Mouse (Mus musculus) lung, embryonic 16.5 days (tissue): ENCODE data around the gene Shmt2. TPM values are rescaled to one million over a fixed set of nuclear protein-coding genes. Genes with fewer than 3 reads are reported as not detected.

Experiments used
- ATAC-seq: fragments of 200-750 bp; cut with Nextera tagmentation; 2 replicates; pipeline ENCODE4 v1.8.0; 2017; ENCODE audit warnings: low read depth, mild to moderate bottlenecking, moderate library complexity
- H3K27ac ChIP-seq: fragments of 300-500 bp; sonication (generic); 2 replicates; pipeline ENCODE4 v1.5.1; 2014; ENCODE audit warnings: mild to moderate bottlenecking, control low read depth, low read length
- H3K27me3 ChIP-seq: fragments of 300-500 bp; sonication (generic); 2 replicates; pipeline ENCODE4 v1.6.1; 2014; ENCODE audit warnings: low read depth, low read length, mixed read lengths; ENCODE audit not compliant: control insufficient read depth, insufficient read depth
- H3K36me3 ChIP-seq: fragments of 300-500 bp; sonication (generic); 2 replicates; pipeline ENCODE4 v1.6.1; 2014; ENCODE audit warnings: low read length; ENCODE audit not compliant: control insufficient read depth, insufficient read depth
- H3K4me1 ChIP-seq: fragments of 300-500 bp; sonication (generic); replicated peaks from 2 replicates; pipeline ENCODE4 v1.6.1; 2014; ENCODE audit warnings: low read length, mixed read lengths; ENCODE audit not compliant: control insufficient read depth, insufficient read depth
- H3K4me2 ChIP-seq: fragments of 300-500 bp; sonication (generic); 2 replicates; pipeline ENCODE4 v1.6.1; 2014; ENCODE audit warnings: low read depth, low read length, control low read depth
- H3K4me3 ChIP-seq: fragments of 300-500 bp; sonication (generic); 2 replicates; pipeline ENCODE4 v1.5.1; 2014; ENCODE audit warnings: mild to moderate bottlenecking, low read length, control low read depth
- H3K9ac ChIP-seq: fragments of 300-500 bp; sonication (generic); 2 replicates; pipeline ENCODE4 v1.6.1; 2014; ENCODE audit warnings: low read length, control low read depth
- H3K9me3 ChIP-seq: fragments of 300-500 bp; sonication (generic); 2 replicates; pipeline ENCODE4 v1.6.1; 2016; ENCODE audit warnings: low read length; ENCODE audit not compliant: control insufficient read depth
- WGBS: fragments of 180-500 bp; shearing (Covaris S2); extraction: QIAGEN DNeasy Blood & Tissue Kit; methylation state at CpG from one replicate; pipeline ENCODE4 v1.1.7; 2014; 5-methylcytosine and 5-hydroxymethylcytosine counted together
- polyA plus RNA-seq: library from polyadenylated mRNA; unstranded; fragments of >200 nt; fragmentation: Nextera tagmentation; extraction: Ambion mirVana; gene quantifications from 2 replicates; pipeline ENCODE4 v1.2.1, GENCODE M21; 2015

Shmt2 gene
- polyA plus RNA-seq, 1 experiment from 2014 or later = 119 TPM

DNA sequence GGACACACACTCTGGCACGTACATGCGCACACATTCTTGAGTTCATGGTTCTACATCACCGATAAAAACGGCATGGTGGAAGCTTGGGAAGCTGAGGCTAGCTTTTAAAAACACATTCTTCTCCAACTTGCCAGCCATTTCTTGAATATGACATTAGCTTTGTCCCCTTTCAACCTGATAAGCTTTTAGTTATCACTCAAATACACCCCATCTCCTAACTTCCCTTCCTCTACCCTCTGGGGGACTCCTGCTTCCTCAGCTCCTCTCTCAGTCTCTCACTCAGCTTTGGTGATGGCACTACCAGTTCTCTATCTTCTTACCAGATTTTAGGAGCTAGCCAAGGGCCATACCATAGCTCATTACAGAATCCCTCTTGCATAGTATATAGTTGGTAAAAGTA, 47.1 kb downstream of the Shmt2 start:
- no peak for ATAC-seq
- 91% methylated on average over 4 of the region's 4 CpGs for WGBS
- Histone ChIP-seq H3K9me3 (no peaks in the 10 kb centered on the region), H3K36me3 (peaks cover 2% of the 10 kb centered on the region), H3K4me3 (no peak overlapping the region), H3K9ac (no peak overlapping the region), H3K27me3 (no peaks in the 10 kb centered on the region), H3K4me1 (no peaks in the 10 kb centered on the region), H3K4me2 (no peak overlapping the region), H3K27ac (no peak overlapping the region)

GRCm38 (mm10) chr10:127472722-127473121, 49.5 kb downstream of the Shmt2 start:
- H3K4me1 ChIP-seq = no peaks in the 10 kb centered on the region
- WGBS = 68% methylated on average over 9 of the region's 9 CpGs
- ATAC-seq = no peak
- H3K9ac ChIP-seq = no peak overlapping the region
- H3K4me3 ChIP-seq = no peak overlapping the region
- H3K36me3 ChIP-seq = peaks cover 5% of the 10 kb centered on the region
- H3K9me3 ChIP-seq = no peaks in the 10 kb centered on the region
- H3K27ac ChIP-seq = no peak overlapping the region
- H3K4me2 ChIP-seq = no peak overlapping the region
- H3K27me3 ChIP-seq = no peaks in the 10 kb centered on the region

- Histone ChIP-seq H3K27me3 (no peaks in the 10 kb centered on the region), H3K9me3 (no peaks in the 10 kb centered on the region), H3K36me3 (peaks cover 5% of the 10 kb centered on the region), H3K4me2 (no peak overlapping the region), H3K4me3 (no peak overlapping the region), H3K9ac (no peak overlapping the region), H3K27ac (peak overlapping the region; percentile 30; the same call in 1 of the 2 replicates), H3K4me1 (no peaks in the 10 kb centered on the region)
- peak; percentile 72 for ATAC-seq
- WGBS = 47% methylated on average over 15 of the region's 15 CpGs
Observed at GRCm38 (mm10) chr10:127471281-127471988, 50.8 kb downstream of the Shmt2 start.

Other genes with a start within 250 kb of the Shmt2 start
- gene Mbd6, start 233.4 kb downstream of the Shmt2 start, polyA plus RNA-seq = 10.6 and 15.2 TPM in 2 replicates
- 86.1 and 93.9 TPM in 2 replicates for gene Mars, start 210.7 kb downstream of the Shmt2 start, polyA plus RNA-seq
- gene Arhgap9, start 200.5 kb downstream of the Shmt2 start, polyA plus RNA-seq = 5.5 and 6.9 TPM in 2 replicates
- gene Gli1, start 180.5 kb downstream of the Shmt2 start, polyA plus RNA-seq = 9.7 and 10.5 TPM in 2 replicates
- not detected in 2 replicates for gene Inhbe, start 168.0 kb downstream of the Shmt2 start, polyA plus RNA-seq
- gene Inhbc, start 152.0 kb downstream of the Shmt2 start, polyA plus RNA-seq = not detected in 2 replicates
- 22.2 and 22.4 TPM in 2 replicates for gene R3hdm2, start 142.1 kb downstream of the Shmt2 start, polyA plus RNA-seq
- 1.3 and 1.8 TPM in 2 replicates for gene Stac3, start 20.8 kb downstream of the Shmt2 start, polyA plus RNA-seq
- 155 and 169 TPM in 2 replicates for gene Ndufa4l2, start 7.5 kb downstream of the Shmt2 start, polyA plus RNA-seq
- gene Nxph4, start 12.1 kb upstream of the Shmt2 start, polyA plus RNA-seq = 1.8 TPM in 2 replicates
- 78.9 and 83.6 TPM in 2 replicates for gene Lrp1, start 98.7 kb upstream of the Shmt2 start, polyA plus RNA-seq
- 47.4 and 49.2 TPM in 2 replicates for gene Stat6, start 120.5 kb upstream of the Shmt2 start, polyA plus RNA-seq
- 12.6 and 13.2 TPM in 2 replicates for gene Nemp1, start 144.5 kb upstream of the Shmt2 start, polyA plus RNA-seq
- 16.2 and 17.9 TPM in 2 replicates for gene Nab2, start 146.1 kb upstream of the Shmt2 start, polyA plus RNA-seq
- gene Myo1a, start 182.7 kb upstream of the Shmt2 start, polyA plus RNA-seq = 0.19 and 0.39 TPM in 2 replicates
- not detected in 2 replicates for gene Tac2, start 202.0 kb upstream of the Shmt2 start, polyA plus RNA-seq
- gene Zbtb39, start 217.1 kb upstream of the Shmt2 start, polyA plus RNA-seq = 2.3 and 2.6 TPM in 2 replicates
- gene Gpr182, start 229.3 kb upstream of the Shmt2 start, polyA plus RNA-seq = 16.4 and 17.3 TPM in 2 replicates
- 0.08 TPM in 1 of 2 replicates, not detected in the other for gene Rdh1, start 237.3 kb upstream of the Shmt2 start, polyA plus RNA-seq
- gene Rdh16f1, start 237.3 kb upstream of the Shmt2 start, polyA plus RNA-seq = not detected in 2 replicates